Mouse (Mus musculus) erythroid progenitor cell, adult 5-6 weeks (primary cell): ENCODE data around the gene Hmcn2. TPM values are rescaled to one million over a fixed set of nuclear protein-coding genes. Genes with fewer than 3 reads are reported as not detected.
A peak's percentile ranks its signal among the peaks of the same experiment; 100 is the strongest.

ENCODE experiments used
- ATAC-seq: replicated peaks from 2 replicates; pipeline ENCODE4 v1.8.0; 2016; ENCODE audit warnings: moderate number of reproducible peaks, mild to moderate bottlenecking, moderate TSS enrichment, inconsistent platforms; ENCODE audit not compliant: poor library complexity, low FRiP score, severe bottlenecking
- total RNA-seq, 2 experiments: library from RNA; stranded (forward) in 1 of 2; stranded (reverse) in 1 of 2; fragments of 150-400 nt in 1 of 2; fragments of 186-747, 209-891 nt in 1 of 2; gene quantifications; 2 replicates each; pipeline versions ENCODE4 v1.2.3 to v1.2.4; 2015 to 2017; ENCODE audit warnings: low replicate concordance in 2 of 2

Gene Hmcn2
- total RNA-seq (2015; ENCODE audit: low replicate concordance) (not detected in 2 replicates), total RNA-seq (2017; ENCODE audit: low replicate concordance) (not detected in 2 replicates)

- no peak for ATAC-seq
These were observed at the start of gene Hmcn2 for GRCm38 (mm10) chr2:31314007-31314465. Gene Hmcn2, plus strand, starts transcription at chr2:31314415.

GRCm38 (mm10) chr2:31267447-31267846 lies 46.8 kb upstream of the Hmcn2 start:
- no peak for ATAC-seq

GRCm38 (mm10) chr2:31268631-31269030 lies 45.6 kb upstream of the Hmcn2 start:
- ATAC-seq = no peak

- no peak for ATAC-seq
These were observed 45.0 kb upstream of the Hmcn2 start for GRCm38 (mm10) chr2:31269188-31269587.

GRCm38 (mm10) chr2:31269847-31270246 lies 44.4 kb upstream of the Hmcn2 start:
- no peak for ATAC-seq

- no peak for ATAC-seq
These were observed 43.7 kb upstream of the Hmcn2 start for GRCm38 (mm10) chr2:31270470-31270869.

GRCm38 (mm10) chr2:31271071-31271470 lies 43.1 kb upstream of the Hmcn2 start:
- ATAC-seq = no peak

GRCm38 (mm10) chr2:31274993-31275392 lies 39.2 kb upstream of the Hmcn2 start:
- no peak for ATAC-seq

- no peak for ATAC-seq
These were observed 36.4 kb upstream of the Hmcn2 start for GRCm38 (mm10) chr2:31277810-31278209.

- no peak for ATAC-seq
These were observed 35.7 kb upstream of the Hmcn2 start for GRCm38 (mm10) chr2:31278483-31278882.

GRCm38 (mm10) chr2:31281138-31281537 lies 33.1 kb upstream of the Hmcn2 start:
- no peak for ATAC-seq

GRCm38 (mm10) chr2:31282266-31282665 lies 31.9 kb upstream of the Hmcn2 start:
- no peak for ATAC-seq

- no peak for ATAC-seq
These were observed 31.3 kb upstream of the Hmcn2 start for GRCm38 (mm10) chr2:31282880-31283279.

- ATAC-seq = 0 out of 2 replicates have a peak, but pooled peaks have one; percentile 29
These were observed 29.7 kb upstream of the Hmcn2 start for GRCm38 (mm10) chr2:31284531-31284930.

- ATAC-seq = no peak
These were observed 22.8 kb upstream of the Hmcn2 start for GRCm38 (mm10) chr2:31291421-31291820.

- ATAC-seq = no peak
These were observed 19.2 kb upstream of the Hmcn2 start for GRCm38 (mm10) chr2:31294985-31295384.

GRCm38 (mm10) chr2:31296395-31296794 lies 17.8 kb upstream of the Hmcn2 start:
- no peak for ATAC-seq

- ATAC-seq = peak; percentile 47; the same call in 1 of the 2 replicates
These were observed 16.5 kb upstream of the Hmcn2 start for GRCm38 (mm10) chr2:31297602-31298268.

GRCm38 (mm10) chr2:31298814-31299213 lies 15.4 kb upstream of the Hmcn2 start:
- ATAC-seq = no peak

GRCm38 (mm10) chr2:31299266-31299665 lies 14.9 kb upstream of the Hmcn2 start:
- 0 out of 2 replicates have a peak, but pooled peaks have one; percentile 32 for ATAC-seq

GRCm38 (mm10) chr2:31299996-31300395 lies 14.2 kb upstream of the Hmcn2 start:
- ATAC-seq = no peak

- ATAC-seq = no peak
These were observed 11.0 kb upstream of the Hmcn2 start for GRCm38 (mm10) chr2:31303177-31303576.
